Mouse (Mus musculus) mouse trophoblast stem cell (cell line): ENCODE results near the gene Trpm8.

Source experiments
- in situ Hi-C, 2 experiments: fragments of 300-500 bp; cut with MseI, MboI; formaldehyde crosslinking; loops; 2 replicates in 1 of 2; 3 replicates in 1 of 2; pipeline ENCODE4 v1.15.1; 2025

Gene Trpm8

DNA sequence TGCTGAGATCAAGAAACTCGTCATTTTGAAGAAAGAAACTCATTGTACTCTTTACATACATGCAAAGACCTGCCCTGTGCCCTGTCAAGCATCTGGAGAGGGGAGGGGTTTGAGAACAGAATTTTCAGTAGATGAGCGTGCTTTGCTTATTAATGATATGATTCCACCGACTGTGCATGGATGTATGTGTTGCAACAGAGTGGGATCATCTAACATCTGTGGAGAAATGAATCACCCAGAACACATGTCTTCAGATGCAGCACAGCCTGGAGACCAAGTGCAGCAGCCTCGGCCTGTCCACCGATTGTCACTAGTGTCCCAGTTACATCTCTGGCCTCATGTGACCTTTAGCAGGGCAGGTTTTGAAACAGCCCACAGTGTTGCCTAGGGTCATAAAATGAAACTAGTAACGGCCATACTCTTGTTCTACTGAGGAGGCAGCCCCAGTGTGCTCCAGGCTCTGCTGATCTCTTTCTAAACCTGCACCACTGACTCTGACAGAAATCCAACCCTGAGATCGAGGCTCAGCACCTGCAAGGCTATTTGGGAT, 145.5 kb downstream of the Trpm8 start:
- in situ Hi-C loops, result loop anchor here in 1 of 2 experiments (10.0 to 25.0 kb wide), 2 partner anchors 236 to 282 kb away; partner anchors contain the start of gene Arl4c

- in situ Hi-C loops, result loop anchor here in 1 of 2 experiments (10.0 to 25.0 kb wide), 2 partner anchors 237 to 280 kb away; partner anchors contain the start of gene Arl4c
These were observed 147.3 kb downstream of the Trpm8 start for GRCm38 (mm10) chr1:88424602-88425252.

DNA sequence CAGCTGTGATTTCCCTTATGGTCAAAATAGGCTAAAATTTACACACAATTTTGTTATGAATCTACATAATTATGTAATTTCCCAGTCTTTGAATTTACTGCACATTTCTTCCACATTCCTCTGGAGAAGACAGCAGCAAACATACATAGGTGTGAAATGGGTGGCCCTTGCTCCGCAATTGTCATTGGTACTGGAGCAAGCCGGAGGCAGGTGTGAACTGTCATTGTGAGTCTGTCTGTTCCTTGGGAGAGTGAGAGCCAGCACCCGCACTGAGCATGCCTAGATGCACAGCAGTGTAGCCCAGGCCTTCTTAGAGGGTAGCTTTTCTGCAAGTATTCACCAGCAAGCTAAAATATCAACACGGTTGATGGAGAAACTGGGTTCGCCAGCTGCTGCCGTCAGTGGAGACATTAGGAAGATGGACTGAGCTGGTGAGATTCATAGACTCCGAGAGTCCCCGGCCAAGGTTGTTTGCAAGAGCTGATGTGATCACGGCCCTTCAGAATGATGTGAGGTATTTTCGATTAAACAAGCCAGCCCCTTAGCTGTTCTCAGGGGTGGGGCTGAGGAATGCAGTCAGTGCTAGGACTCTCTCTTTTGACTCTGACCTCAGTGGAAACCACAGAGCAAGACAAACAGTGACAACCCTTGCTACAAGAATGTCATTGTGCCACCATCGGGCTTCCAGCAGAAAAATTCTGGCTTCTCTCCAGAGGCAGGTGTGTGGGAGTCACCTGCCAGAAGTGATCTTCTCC, 150.7 kb downstream of the Trpm8 start:
- in situ Hi-C loops, result loop anchor here in 1 of 2 experiments (10.0 kb wide), 1 partner anchor 277 kb away; the partner anchor contains the start of gene Arl4c

- in situ Hi-C loops, result loop anchor here in 1 of 2 experiments (10.0 kb wide), 1 partner anchor 275 kb away; the partner anchor contains the start of gene Arl4c
These were observed 152.0 kb downstream of the Trpm8 start for GRCm38 (mm10) chr1:88429413-88429812.

DNA sequence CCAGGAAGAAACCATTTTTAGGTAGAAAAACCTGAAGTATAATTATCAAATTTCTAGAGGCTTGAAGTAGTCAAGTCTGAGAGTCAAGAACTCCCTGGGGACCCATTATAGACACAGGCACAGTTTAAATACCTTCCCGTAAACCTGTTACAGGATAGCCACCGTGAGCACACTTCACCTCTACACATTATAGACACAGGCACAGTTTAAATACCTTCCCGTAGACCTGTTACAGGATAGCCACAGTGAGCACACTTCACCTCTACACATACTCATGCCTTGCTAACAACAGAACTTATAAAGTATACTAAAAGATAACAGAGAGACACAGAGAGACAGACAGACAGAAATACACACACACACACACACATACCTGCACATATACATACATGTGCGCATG, 153.8 kb downstream of the Trpm8 start:
- in situ Hi-C loops, result no loop called here

DNA sequence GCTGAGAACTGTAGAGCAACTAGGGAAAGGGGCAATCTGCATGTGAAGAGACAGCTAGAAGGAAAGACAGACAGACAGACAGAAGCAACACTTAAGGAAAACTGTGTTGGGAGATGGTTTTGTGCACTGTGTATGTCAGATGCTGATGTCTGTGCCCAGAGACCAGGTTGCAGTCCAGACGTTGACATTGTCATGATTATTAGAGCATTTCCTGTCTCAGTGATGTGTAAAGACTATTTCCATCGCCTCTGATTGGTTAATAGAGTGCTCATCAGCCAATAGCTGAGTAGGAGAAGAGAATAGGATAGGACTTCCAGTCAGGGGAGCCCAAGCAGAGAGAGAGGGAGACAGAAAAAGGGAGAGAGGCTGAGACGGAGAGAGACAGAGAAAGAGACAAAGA, 155.1 kb downstream of the Trpm8 start:
- in situ Hi-C loops, result no loop called here

DNA sequence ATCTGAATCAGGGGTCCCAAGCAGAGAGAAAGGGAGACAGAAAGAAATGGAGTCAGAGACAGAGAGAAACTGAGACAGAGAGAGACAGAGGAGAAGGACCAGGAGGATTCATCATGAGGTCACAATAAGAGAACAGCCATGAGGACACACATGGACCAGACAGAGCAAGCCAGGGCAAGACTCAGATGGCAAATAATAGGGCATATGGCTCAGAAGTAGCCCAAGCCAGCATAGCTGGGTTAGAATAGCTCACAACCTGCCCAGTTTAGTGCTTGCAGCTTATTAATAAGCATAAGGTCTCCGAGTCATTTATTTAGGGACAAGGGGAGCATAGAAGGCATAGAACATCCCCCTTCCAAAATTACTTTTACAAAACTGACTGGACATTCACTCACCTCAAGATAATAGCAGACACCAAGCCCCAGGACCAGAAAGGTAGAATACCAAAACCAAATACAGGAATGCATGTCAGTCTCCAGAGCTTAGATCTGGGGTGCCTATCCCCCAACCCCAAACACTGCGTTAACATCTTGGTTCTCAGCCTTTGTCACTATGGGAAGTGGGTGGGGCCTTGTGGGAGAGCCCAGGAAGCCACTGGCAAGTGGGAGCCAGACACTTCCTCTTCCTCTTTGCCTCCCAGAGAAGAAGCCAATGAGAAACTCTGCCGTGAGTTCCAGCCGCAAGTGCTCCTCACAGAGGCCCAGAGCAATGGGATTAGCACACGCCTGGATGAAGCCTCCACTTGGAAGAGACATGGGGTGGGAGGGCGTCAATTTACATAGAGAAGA, 155.8 kb downstream of the Trpm8 start:
- in situ Hi-C loops, result no loop called here

- in situ Hi-C loops, result no loop called here
These were observed 156.6 kb downstream of the Trpm8 start for GRCm38 (mm10) chr1:88434057-88434456.

- in situ Hi-C loops, result no loop called here
These were observed 160.0 kb downstream of the Trpm8 start for GRCm38 (mm10) chr1:88437206-88438126.
